Mouse (Mus musculus): ENCODE data around the gene Cyp26b1.
"Not testable (repeated sequence)": the region's sequence is repeated elsewhere in the genome, so short reads cannot be mapped to it uniquely, and the experiment has no call there.

Gene Cyp26b1

GRCm38 (mm10) chr6:84593693-84594092, at the start of gene Cyp26b1:
Gene Cyp26b1 (minus strand): TSS chr6:84593908.
- DNase-seq: no peak

- DNase-seq: no peak
These were observed 47.3 kb upstream of the Cyp26b1 start for GRCm38 (mm10) chr6:84641062-84641431.

- DNase-seq: no peak
These were observed 46.8 kb upstream of the Cyp26b1 start for GRCm38 (mm10) chr6:84640324-84641061.

GRCm38 (mm10) chr6:84638206-84638605, 44.5 kb upstream of the Cyp26b1 start:
- no peak for DNase-seq

- DNase-seq: no peak
These were observed 37.9 kb upstream of the Cyp26b1 start for GRCm38 (mm10) chr6:84631588-84631987.

- DNase-seq: no peak
These were observed 36.6 kb upstream of the Cyp26b1 start for GRCm38 (mm10) chr6:84630276-84630675.

GRCm38 (mm10) chr6:84628831-84629230, 35.1 kb upstream of the Cyp26b1 start:
- no peak for DNase-seq

- DNase-seq: no peak
These were observed 32.7 kb upstream of the Cyp26b1 start for GRCm38 (mm10) chr6:84626398-84626797.

GRCm38 (mm10) chr6:84619166-84619565, 25.5 kb upstream of the Cyp26b1 start:
- DNase-seq: no peak

GRCm38 (mm10) chr6:84617051-84617450, 23.3 kb upstream of the Cyp26b1 start:
- DNase-seq: no peak

- no peak for DNase-seq
These were observed 22.9 kb upstream of the Cyp26b1 start for GRCm38 (mm10) chr6:84616586-84616985.

GRCm38 (mm10) chr6:84613561-84613960, 19.9 kb upstream of the Cyp26b1 start:
- no peak for DNase-seq

GRCm38 (mm10) chr6:84601136-84601889, 7.6 kb upstream of the Cyp26b1 start:
- DNase-seq: no peak

GRCm38 (mm10) chr6:84599296-84599695, 5.6 kb upstream of the Cyp26b1 start:
- DNase-seq: not testable (repeated sequence)

GRCm38 (mm10) chr6:84598725-84599124, 5.0 kb upstream of the Cyp26b1 start:
- DNase-seq: no peak

- no peak for DNase-seq
These were observed 918 bp upstream of the Cyp26b1 start for GRCm38 (mm10) chr6:84594626-84595025.

GRCm38 (mm10) chr6:84590961-84591745, 2.6 kb downstream of the Cyp26b1 start:
- DNase-seq: no peak

GRCm38 (mm10) chr6:84589742-84590686, 3.7 kb downstream of the Cyp26b1 start:
- peak; percentile 75 for DNase-seq

GRCm38 (mm10) chr6:84588895-84589652, 4.6 kb downstream of the Cyp26b1 start:
- DNase-seq: no peak

GRCm38 (mm10) chr6:84588221-84588894, 5.3 kb downstream of the Cyp26b1 start:
- DNase-seq: no peak

All from layer of hippocampus, adult 9-11 months (tissue).